Mouse (Mus musculus): ENCODE data around the gene Cyth3.

Gene Cyth3

GRCm38 (mm10) chr5:143616116-143616515 is 6.1 kb upstream of the Cyth3 start:
- DNase-seq (ENCODE audit: low spot score in 2 of 2), result no peak

GRCm38 (mm10) chr5:143616657-143617329 is 5.5 kb upstream of the Cyth3 start:
- DNase-seq (ENCODE audit: low spot score in 2 of 2), result no peak

DNA sequence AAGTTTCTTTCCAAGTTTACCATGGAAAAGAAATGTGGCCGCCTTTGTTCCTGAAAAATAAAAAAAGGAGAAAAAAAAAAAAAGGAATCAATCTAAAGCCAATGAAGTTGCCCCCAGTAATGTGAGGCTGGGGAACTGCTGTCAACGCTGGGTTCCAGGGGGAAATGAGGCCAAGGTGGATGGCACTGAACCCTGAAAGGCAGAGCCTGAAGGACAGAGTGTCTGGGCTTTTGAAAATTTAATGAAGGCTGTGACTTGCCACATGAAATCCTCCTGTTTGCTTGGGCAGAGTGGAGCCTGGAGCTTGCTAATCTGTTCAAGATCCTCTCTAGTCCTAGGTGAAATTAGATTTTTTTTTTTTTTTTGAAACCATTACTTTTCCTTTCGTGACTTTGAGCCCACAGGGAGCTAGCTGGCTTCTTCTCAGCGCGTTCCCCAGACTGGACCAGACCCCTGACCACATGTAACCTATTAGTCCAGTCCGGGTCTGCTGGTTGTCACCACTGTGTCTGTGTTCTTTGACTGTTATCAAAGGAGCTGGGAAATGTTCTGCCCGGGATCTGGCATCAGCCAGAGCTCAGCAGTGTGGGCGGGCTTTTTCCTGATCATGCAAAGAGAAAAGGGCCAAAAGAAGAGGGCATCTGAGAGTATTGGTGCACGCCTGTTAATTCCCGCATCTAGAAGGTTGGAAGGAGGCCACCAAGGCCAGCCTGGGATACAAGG is 4.6 kb upstream of the Cyth3 start:
- no peak for DNase-seq (ENCODE audit: low spot score in 2 of 2)

DNA sequence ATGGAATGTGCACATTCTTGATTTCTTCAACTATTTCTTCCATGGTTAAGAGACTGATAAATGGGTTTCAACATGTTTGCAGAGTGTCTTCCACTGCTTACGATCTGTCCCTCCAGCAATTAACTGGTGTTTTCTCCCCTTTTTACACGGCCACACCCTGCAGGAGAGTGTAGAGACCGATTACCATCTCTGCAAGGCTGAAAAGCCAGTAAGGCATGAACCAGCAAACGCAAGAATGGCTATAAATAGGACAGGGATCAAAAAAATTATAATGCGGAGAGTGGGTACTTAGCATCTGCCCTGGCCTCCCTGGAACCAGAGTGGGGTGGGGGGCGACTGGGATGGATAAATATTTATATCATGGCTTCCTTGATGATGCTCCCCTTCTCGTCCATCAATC is 3.7 kb upstream of the Cyth3 start:
- DNase-seq (ENCODE audit: low spot score in 2 of 2), result no peak

DNA sequence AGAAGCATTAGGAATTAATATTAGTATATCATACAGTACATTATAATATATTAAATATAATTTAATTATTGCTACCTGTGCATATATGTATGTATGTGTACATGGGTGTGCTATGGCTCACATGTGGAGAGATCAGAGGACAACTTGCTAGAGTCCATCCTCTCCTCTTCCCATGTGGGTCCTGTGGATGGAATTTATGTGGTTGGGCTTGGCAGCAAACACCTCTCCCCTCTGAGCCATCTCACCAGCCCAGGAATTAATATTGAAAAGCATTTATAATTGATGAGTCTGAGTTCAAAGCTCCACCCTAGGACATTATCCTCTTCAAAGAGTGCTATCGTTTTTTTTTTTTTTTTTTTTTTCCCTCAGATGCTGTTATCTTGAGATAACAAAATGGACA is 2.1 kb upstream of the Cyth3 start:
- DNase-seq (ENCODE audit: low spot score in 2 of 2), result no peak

- no peak for DNase-seq (ENCODE audit: low spot score in 2 of 2)
Observed at GRCm38 (mm10) chr5:143620941-143621340, 1.3 kb upstream of the Cyth3 start.

DNA sequence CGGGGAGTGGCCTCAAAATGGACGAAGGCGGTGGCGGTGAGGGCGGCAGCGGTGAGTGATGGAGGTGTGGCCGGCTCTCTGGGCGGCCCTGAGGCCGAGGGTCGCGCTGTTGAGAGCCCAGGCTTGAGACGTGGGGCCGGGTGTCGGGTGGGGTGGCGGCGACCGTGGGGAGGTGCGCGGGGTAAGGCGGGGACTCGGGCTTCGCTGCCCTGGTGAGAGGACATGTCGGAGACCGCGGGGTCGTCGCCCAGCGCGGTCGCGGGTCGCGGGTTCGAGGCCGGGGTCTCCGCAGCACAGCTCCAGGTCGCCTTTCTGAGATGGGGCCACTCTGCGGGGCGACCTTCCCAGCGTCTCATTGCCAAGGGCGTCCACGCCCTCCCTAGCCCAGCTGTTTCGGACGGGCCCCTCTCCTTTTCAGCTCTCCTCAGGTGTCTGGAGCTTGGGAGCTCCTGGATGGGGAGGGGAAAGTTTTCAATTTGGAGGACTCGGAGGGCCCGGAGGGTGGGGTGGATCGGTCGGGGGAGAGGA is 440 bp downstream of the Cyth3 start:
- peak in 1 of 2 experiments; percentile 82 for DNase-seq (ENCODE audit: low spot score in 2 of 2)

GRCm38 (mm10) chr5:143623356-143624295 is 1.4 kb downstream of the Cyth3 start:
- no peak for DNase-seq (ENCODE audit: low spot score in 2 of 2)

GRCm38 (mm10) chr5:143624449-143624848 is 2.2 kb downstream of the Cyth3 start:
- DNase-seq (ENCODE audit: low spot score in 2 of 2), result no peak

- DNase-seq (ENCODE audit: low spot score in 2 of 2), result peak; percentile 46 to 69
Observed at GRCm38 (mm10) chr5:143625497-143625896, 3.2 kb downstream of the Cyth3 start.

- peak in 1 of 2 experiments; percentile 70 for DNase-seq (ENCODE audit: low spot score in 2 of 2)
Observed at GRCm38 (mm10) chr5:143625940-143626588, 3.8 kb downstream of the Cyth3 start.

DNA sequence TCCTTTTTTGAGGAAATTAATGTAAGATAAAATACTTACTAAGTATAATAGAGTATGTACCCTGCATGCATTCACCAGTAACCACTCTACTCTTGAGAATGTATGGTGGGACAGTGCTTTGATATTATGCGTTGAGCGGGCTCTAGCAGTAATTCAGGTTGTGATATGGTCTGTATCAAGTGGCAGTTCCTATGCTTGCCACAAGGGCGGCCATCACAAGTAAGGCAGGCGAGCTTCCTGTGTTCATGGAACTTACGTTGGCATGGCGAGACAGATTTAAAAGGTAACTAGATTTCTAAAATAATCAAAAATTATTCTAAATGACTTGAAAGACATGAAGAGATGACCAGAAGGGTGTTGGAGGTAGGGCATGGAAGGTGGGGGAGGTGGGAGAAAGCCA is 5.3 kb downstream of the Cyth3 start:
- peak in 1 of 2 experiments; percentile 63 for DNase-seq (ENCODE audit: low spot score in 2 of 2)

GRCm38 (mm10) chr5:143627926-143628325 is 5.7 kb downstream of the Cyth3 start:
- no peak for DNase-seq (ENCODE audit: low spot score in 2 of 2)

- no peak for DNase-seq (ENCODE audit: low spot score in 2 of 2)
Observed at GRCm38 (mm10) chr5:143629686-143630085, 7.4 kb downstream of the Cyth3 start.

DNA sequence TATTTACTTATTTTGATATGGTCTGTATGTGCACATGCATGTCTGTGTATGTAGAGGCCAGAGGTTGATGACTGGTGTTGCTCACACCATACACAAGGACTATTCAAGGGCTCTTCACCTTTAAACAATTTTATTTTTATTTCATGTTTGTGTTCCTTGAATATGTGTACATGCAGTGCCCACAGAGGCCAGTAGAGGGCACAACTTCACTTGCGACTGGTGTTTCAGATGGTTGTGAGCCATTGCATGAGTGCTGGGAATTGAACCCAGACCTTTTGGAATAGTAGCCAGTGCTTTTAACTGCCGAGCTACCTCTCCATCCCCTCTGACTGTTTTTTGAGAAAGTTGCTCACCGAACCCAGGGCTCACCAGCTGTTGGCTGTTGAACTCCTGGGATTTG is 8.0 kb downstream of the Cyth3 start:
- DNase-seq (ENCODE audit: low spot score in 2 of 2), result peak in 1 of 2 experiments; percentile 65

DNA sequence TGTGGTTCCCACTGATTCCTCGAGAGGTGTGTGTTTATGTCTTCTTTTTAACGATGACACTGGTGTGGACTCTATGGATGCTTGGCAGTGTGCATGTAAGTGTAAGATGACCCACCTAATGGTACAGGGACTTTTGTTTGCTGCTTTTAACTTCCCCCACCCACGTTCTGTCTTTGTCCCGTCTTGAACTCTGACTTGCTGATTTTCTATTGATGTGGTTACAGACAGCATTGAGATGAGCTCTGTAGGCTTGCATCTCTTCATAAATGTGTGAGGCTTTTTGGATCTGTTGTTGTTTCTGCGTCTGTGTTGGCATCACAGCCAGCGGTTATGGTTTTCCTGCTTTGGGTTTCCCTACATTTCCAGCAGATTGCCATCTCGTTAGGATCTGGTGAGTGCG is 8.5 kb downstream of the Cyth3 start:
- DNase-seq (ENCODE audit: low spot score in 2 of 2), result no peak

- peak in 1 of 2 experiments; percentile 59 for DNase-seq (ENCODE audit: low spot score in 2 of 2)
Observed at GRCm38 (mm10) chr5:143631559-143631958, 9.3 kb downstream of the Cyth3 start.

DNA sequence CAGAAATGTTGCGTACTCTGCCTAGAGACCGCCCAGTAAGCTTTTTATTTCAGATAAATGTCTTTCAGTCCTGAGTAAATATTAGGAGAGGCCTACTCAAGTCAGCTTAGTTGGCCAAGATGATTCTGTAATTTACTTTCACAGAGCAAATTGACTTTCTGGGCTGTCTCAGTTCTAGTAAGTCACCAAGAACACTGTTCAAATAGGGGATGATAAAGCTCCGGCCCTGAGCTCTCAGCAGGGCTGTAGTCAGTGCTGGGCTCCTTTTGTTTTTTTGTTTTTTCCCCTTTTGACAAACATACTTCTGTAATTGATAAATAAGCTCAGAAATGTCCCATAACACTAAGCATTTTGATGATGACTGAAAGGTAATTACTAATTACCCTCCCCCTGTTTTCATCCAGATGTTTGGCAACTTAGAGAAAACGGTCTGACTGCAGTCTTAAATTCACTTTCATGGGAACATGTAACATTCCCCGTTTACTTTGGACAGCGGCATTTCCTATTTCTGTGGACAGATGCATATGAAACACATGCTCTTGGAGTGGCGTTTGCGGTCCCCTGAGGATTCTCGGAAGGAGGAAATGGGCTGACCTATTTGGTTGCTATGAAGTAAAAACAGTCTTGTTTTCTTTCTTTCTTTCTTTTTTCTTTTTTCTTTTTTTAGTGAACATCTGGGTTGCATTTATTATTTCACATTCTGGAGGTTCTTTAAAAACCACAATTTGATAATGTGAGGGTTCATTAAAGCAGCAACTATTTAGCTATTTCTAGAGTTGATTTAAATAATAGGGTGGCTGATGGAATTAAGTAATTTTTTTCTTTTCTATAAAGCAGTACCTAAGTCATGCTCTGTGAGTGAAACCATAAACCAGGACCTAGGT is 10.7 kb downstream of the Cyth3 start:
- peak in 1 of 2 experiments; percentile 66 for DNase-seq (ENCODE audit: low spot score in 2 of 2)

DNA sequence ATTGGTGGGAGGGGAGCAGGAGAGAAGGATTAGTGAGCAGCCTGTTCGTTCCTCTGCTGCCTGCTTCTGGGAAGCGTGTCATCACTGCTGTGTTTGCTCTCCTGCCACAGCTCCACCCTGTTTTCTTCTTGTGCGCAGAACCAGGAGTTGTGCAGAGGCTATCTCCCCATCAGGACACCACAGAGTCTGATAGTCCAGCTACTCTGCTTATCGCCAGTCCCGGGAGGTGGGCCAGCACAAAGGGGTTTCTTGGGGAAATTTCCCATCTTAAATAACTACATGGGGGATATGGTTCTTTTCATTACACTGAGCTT is 11.3 kb downstream of the Cyth3 start:
- DNase-seq (ENCODE audit: low spot score in 2 of 2), result peak; percentile 55 to 72

DNA sequence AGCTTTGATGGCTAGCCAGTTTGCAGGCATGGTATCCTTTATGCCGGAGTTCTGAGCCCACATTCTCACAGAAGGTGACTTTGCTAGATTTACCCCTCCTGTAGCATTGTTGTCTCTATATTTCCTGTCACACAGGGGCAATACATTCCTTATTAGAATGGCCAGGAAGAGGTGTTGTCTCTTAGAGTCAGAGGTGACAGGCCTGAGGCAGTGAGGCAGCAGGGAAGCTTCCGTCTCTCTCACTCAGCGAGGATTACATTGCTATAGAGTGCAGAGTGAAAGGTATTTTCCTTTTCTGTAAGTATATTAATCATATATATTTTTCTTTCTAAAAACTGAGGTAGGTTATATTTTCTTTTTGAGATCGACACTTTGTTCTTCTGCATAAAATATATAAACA is 11.6 kb downstream of the Cyth3 start:
- DNase-seq (ENCODE audit: low spot score in 2 of 2), result peak in 1 of 2 experiments; percentile 51
